ENCODE assay signal across 28 mouse cellular contexts in the genomic region with DNA sequence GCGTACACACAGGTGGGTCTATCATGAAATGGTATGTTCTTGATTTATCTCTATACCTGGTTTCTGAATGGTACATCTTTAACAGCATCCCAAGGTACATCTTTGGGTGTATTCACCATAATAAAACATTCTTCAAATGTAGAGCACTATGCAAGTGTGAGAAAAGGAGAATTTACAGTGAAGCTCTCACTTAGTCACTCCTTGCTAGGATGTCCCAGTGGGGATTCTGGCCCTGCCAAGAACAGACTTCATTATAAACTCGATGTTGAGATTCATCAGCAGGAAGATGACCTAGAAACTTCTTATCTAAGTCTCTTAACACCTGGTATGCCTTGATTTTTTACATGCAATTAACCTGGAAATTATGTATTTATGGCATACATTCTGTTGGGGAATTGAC.
A peak's percentile ranks its signal among the peaks of the same experiment; 100 is the strongest.
DNase-seq lines count a peak whose midpoint lies in the region; ATAC-seq and TF ChIP-seq lines count a peak whose summit lies in the region.
"Had no signal": no experiment of that assay in that cellular context is flagged by ENCODE, and none has a peak within 500 bp of the region (broad histone marks: within the 10 kb centered on the region; RNA-seq: fewer than 3 reads in every experiment).

No protein-coding gene starts in this region.

- no peak overlapping the region for H3K9ac ChIP-seq in hindbrain, embryonic 16.5 days (ENCODE audit: low read depth, low read length)
- H3K9ac ChIP-seq in hindbrain, embryonic 13.5 days = no peak overlapping the region
- H3K9ac ChIP-seq: embryonic facial prominence, embryonic 15.5 days; forebrain, embryonic 12.5 days; forebrain, postnatal 0 days; limb, embryonic 12.5 days; liver, embryonic 15.5 days; lung, embryonic 15.5 days; neural tube, embryonic 13.5 days had no signal

- TF ChIP-seq CTCF in brain, embryonic 14.5 days (IDR thresholded peaks at IDR 0.05; ENCODE audit: borderline replicate concordance, extremely low read depth, insufficient read depth, insufficient read length) = no peak

- no peaks in the 10 kb centered on the region for H3K9me3 ChIP-seq in hindbrain, embryonic 16.5 days (ENCODE audit: control insufficient read depth, low read length)
- H3K9me3 ChIP-seq in hindbrain, embryonic 13.5 days = no peaks in the 10 kb centered on the region
- H3K9me3 ChIP-seq: embryonic facial prominence, embryonic 10.5 days; embryonic facial prominence, embryonic 15.5 days; forebrain, embryonic 12.5 days; limb, embryonic 12.5 days; liver, embryonic 15.5 days; lung, embryonic 15.5 days; neural tube, embryonic 13.5 days had no signal

- H3K27ac ChIP-seq in hindbrain, embryonic 16.5 days (ENCODE audit: low read depth, low read length) = no peak overlapping the region
- no peak overlapping the region for H3K27ac ChIP-seq in hindbrain, embryonic 13.5 days
- H3K27ac ChIP-seq: embryonic facial prominence, embryonic 10.5 days; embryonic facial prominence, embryonic 15.5 days; forebrain, embryonic 12.5 days; limb, embryonic 12.5 days; liver, embryonic 15.5 days; lung, embryonic 15.5 days; neural tube, embryonic 13.5 days had no signal

- no peaks in the 10 kb centered on the region for H3K27me3 ChIP-seq in hindbrain, embryonic 16.5 days (replicated peaks; ENCODE audit: control insufficient read depth, insufficient read depth, low read length)
- no peaks in the 10 kb centered on the region for H3K27me3 ChIP-seq in hindbrain, embryonic 13.5 days
- H3K27me3 ChIP-seq: embryonic facial prominence, embryonic 15.5 days; forebrain, embryonic 12.5 days; limb, embryonic 12.5 days; liver, embryonic 15.5 days; lung, embryonic 15.5 days; neural tube, embryonic 13.5 days had no signal

- TF ChIP-seq POLR2A in brain, embryonic 14.5 days (IDR thresholded peaks at IDR 0.05; ENCODE audit: borderline replicate concordance, extremely low read depth, insufficient read depth, insufficient read length, poor library complexity, severe bottlenecking) = no peak

- no peaks in the 10 kb centered on the region for H3K36me3 ChIP-seq in hindbrain, embryonic 16.5 days (ENCODE audit: control insufficient read depth, insufficient read depth, low read length)
- no peaks in the 10 kb centered on the region for H3K36me3 ChIP-seq in hindbrain, embryonic 13.5 days
- H3K36me3 ChIP-seq: embryonic facial prominence, embryonic 10.5 days; embryonic facial prominence, embryonic 15.5 days; forebrain, embryonic 12.5 days; limb, embryonic 12.5 days; liver, embryonic 15.5 days; lung, embryonic 15.5 days; neural tube, embryonic 13.5 days had no signal

- H3K4me3 ChIP-seq in hindbrain, embryonic 16.5 days (ENCODE audit: low read length) = no peak overlapping the region
- H3K4me3 ChIP-seq in hindbrain, embryonic 13.5 days = no peak overlapping the region
- H3K4me3 ChIP-seq: embryonic facial prominence, embryonic 10.5 days; embryonic facial prominence, embryonic 15.5 days; forebrain, embryonic 12.5 days; limb, embryonic 12.5 days; liver, embryonic 15.5 days; lung, embryonic 15.5 days; neural tube, embryonic 13.5 days had no signal

- DNase-seq in brain, embryonic 14.5 days (ENCODE audit: low read depth) = peak; percentile 12
- DNase-seq in cerebellum, adult 18-20 months = peak; percentile 52 to 66
- DNase-seq in cerebellum, postnatal 10 days = peak; percentile 77
- DNase-seq in spleen, postnatal 36 days (ENCODE audit: low spot score in 2 of 2) = no peak
- no peak for DNase-seq in adipocyte (ENCODE audit: low spot score)
- DNase-seq in kidney, adult 8-10 months = no peak
- DNase-seq: adrenal gland, adult 8-10 months; forebrain, postnatal 0 days; gastrocnemius, postnatal 25 days; heart, adult 11 months; heart, postnatal 36 days; kidney, adult 9 months; kidney, postnatal 10 days; layer of hippocampus, adult 9-11 months; right cerebral cortex, postnatal 4 days had no signal

- no peak overlapping the region for H3K4me2 ChIP-seq in hindbrain, embryonic 16.5 days (ENCODE audit: low read length)
- no peak overlapping the region for H3K4me2 ChIP-seq in hindbrain, embryonic 13.5 days
- H3K4me2 ChIP-seq: embryonic facial prominence, embryonic 15.5 days; forebrain, embryonic 12.5 days; heart, embryonic 11.5 days; limb, embryonic 12.5 days; liver, embryonic 15.5 days; lung, embryonic 15.5 days; midbrain, embryonic 11.5 days; neural tube, embryonic 13.5 days had no signal

- peak; percentile 48; the same call in 1 of the 2 replicates for ATAC-seq in hindbrain, embryonic 16.5 days
- ATAC-seq in hindbrain, embryonic 13.5 days (ENCODE audit: low FRiP score) = no peak
- ATAC-seq: CD4-positive, CD25-positive, alpha-beta regulatory T cell, adult 4 months; intestine, embryonic 16.5 days had no signal

- 58% methylated on average over 2 of the region's 2 CpGs for WGBS in hindbrain, embryonic 16.5 days
- WGBS in hindbrain, embryonic 13.5 days = 78% methylated on average over 2 of the region's 2 CpGs

- no peaks in the 10 kb centered on the region for H3K4me1 ChIP-seq in hindbrain, embryonic 16.5 days (ENCODE audit: control insufficient read depth, insufficient read depth, low read depth, low read length)
- H3K4me1 ChIP-seq in hindbrain, embryonic 13.5 days (replicated peaks) = peaks cover 5% of the 10 kb centered on the region; the same call in 1 of the 2 replicates
- H3K4me1 ChIP-seq: embryonic facial prominence, embryonic 10.5 days; embryonic facial prominence, embryonic 15.5 days; forebrain, embryonic 12.5 days; limb, embryonic 12.5 days; liver, embryonic 15.5 days; lung, embryonic 15.5 days; neural tube, embryonic 13.5 days had no signal

Comparison
In these comparisons a context has a peak if more than half of its experiments do, and no peak if none do; other contexts are left out.
1. DNase-seq: peak in brain, embryonic 14.5 days (single experiment), cerebellum, adult 18-20 months (2 of 2) and cerebellum, postnatal 10 days (2 of 2); none in spleen, postnatal 36 days (0 of 2), adipocyte (single experiment) and kidney, adult 8-10 months (0 of 2).